ENCODE assay signal across 8 mouse cellular contexts in genomic region chr2:29194547-29195463, GRCm38 (mm10). TPM values are rescaled to one million over a fixed set of nuclear protein-coding genes. Genes with fewer than 3 reads are reported as not detected.
DNase-seq lines count a peak whose midpoint lies in the region; ATAC-seq and TF ChIP-seq lines count a peak whose summit lies in the region.

No protein-coding gene starts in this region.

- peaks cover 22% of the 10 kb centered on the region for H3K4me1 ChIP-seq in forebrain, embryonic 12.5 days
- H3K4me1 ChIP-seq in lung, embryonic 16.5 days (replicated peaks; ENCODE audit: control insufficient read depth, insufficient read depth, low read length): peaks cover 8% of the 10 kb centered on the region; the same call in 1 of the 2 replicates

- peak overlapping the region; percentile 55 for H3K9ac ChIP-seq in forebrain, embryonic 12.5 days
- H3K9ac ChIP-seq in lung, embryonic 16.5 days (ENCODE audit: low read length): peak overlapping the region; percentile 57

- H3K4me2 ChIP-seq in forebrain, embryonic 12.5 days: peak overlapping the region; percentile 98
- peak overlapping the region; percentile 84 for H3K4me2 ChIP-seq in lung, embryonic 16.5 days (ENCODE audit: low read depth, low read length)

- peaks cover 58% of the 10 kb centered on the region for H3K27me3 ChIP-seq in forebrain, embryonic 12.5 days
- peaks cover 17% of the 10 kb centered on the region for H3K27me3 ChIP-seq in lung, embryonic 16.5 days (ENCODE audit: control insufficient read depth, insufficient read depth, low read depth, low read length)

- peak; percentile 98 for TF ChIP-seq CTCF in layer of hippocampus, adult 2 months (conservative IDR thresholded peaks at IDR 0.05)

- no peaks in the 10 kb centered on the region for H3K9me3 ChIP-seq in forebrain, embryonic 12.5 days
- H3K9me3 ChIP-seq in lung, embryonic 16.5 days (ENCODE audit: control insufficient read depth, low read length): no peaks in the 10 kb centered on the region

- no peak overlapping the region for H3K27ac ChIP-seq in forebrain, embryonic 12.5 days
- no peak overlapping the region for H3K27ac ChIP-seq in layer of hippocampus, adult 2 months
- no peak overlapping the region for H3K27ac ChIP-seq in lung, embryonic 16.5 days (ENCODE audit: low read length)

- DNase-seq in ES-CJ7 (ENCODE audit: low read depth, low spot score): peak; percentile 38
- peak; percentile 44 for DNase-seq in c-Kit-positive CD71-positive TER-119-positive erythroid progenitor cells, embryonic 14.5 days (ENCODE audit: low spot score)
- DNase-seq in heart, postnatal 36 days: peak; percentile 85 to 88
- DNase-seq in layer of hippocampus, adult 2 months (ENCODE audit: low spot score in 2 of 2): peak; percentile 32 to 80
- DNase-seq in retina, adult 2 months (ENCODE audit: low read depth, low spot score): peak; percentile 30
- DNase-seq in thymus, postnatal 25 days: peak; percentile 84

- peak overlapping the region; percentile 57 for H3K4me3 ChIP-seq in forebrain, embryonic 12.5 days (replicated peaks)
- H3K4me3 ChIP-seq in layer of hippocampus, adult 2 months: peak overlapping the region; percentile 46
- H3K4me3 ChIP-seq in lung, embryonic 16.5 days (ENCODE audit: low read length): peak overlapping the region; percentile 47

- ATAC-seq in forebrain, embryonic 12.5 days (ENCODE audit: low FRiP score): peak; percentile 80
- ATAC-seq in lung, embryonic 16.5 days (ENCODE audit: low read depth): peak; percentile 73

- no peaks in the 10 kb centered on the region for H3K36me3 ChIP-seq in forebrain, embryonic 12.5 days (replicated peaks)
- H3K36me3 ChIP-seq in lung, embryonic 16.5 days (ENCODE audit: control insufficient read depth, insufficient read depth, low read length): no peaks in the 10 kb centered on the region

- 1% methylated on average over 61 of the region's 61 CpGs for WGBS in forebrain, embryonic 12.5 days
- under 1% methylated on average over 52 of the region's 61 CpGs for WGBS in lung, embryonic 16.5 days

- intact Hi-C loops in heart, postnatal 36 days (cut with DNase I): no loop called here

RNA-seq across cellular contexts. Expression of gene Ntng2, which starts 58.0 kb away (rescaled TPM):
- polyA plus RNA-seq in forebrain, embryonic 12.5 days (2016; fragmentation: Nextera tagmentation; extraction: Ambion mirVana): 3.0 and 3.8 TPM in 2 replicates
- total RNA-seq in heart, postnatal 36 days (2021): 1 to 10 TPM; 5.6 to 5.7 TPM
- 100 to 1,000 TPM; 111 TPM for total RNA-seq in layer of hippocampus, adult 2 months (2021)
- 0.46 and 0.72 TPM in 2 replicates for polyA plus RNA-seq in lung, embryonic 16.5 days (2015; fragmentation: Nextera tagmentation; extraction: Ambion mirVana)

Comparison
In these comparisons a context has a peak if more than half of its experiments do, and no peak if none do; other contexts are left out.
1. DNase-seq: peak in every context shown above with its lines; median percentile 86 in heart, postnatal 36 days; 84 in thymus, postnatal 25 days; 56 in layer of hippocampus, adult 2 months; 44 in c-Kit-positive CD71-positive TER-119-positive erythroid progenitor cells, embryonic 14.5 days; 38 in ES-CJ7; 30 in retina, adult 2 months.
2. RNA of gene Ntng2, which starts 58.0 kb away (total RNA-seq): 111 TPM in layer of hippocampus, adult 2 months; 5.6 to 5.7 TPM in heart, postnatal 36 days; every median in the first group is over 10 times any median in the second.
3. Peak in every context shown above with its lines, with median percentiles within 50 percentile points of each other: H3K4me3 ChIP-seq.